Mouse (Mus musculus): ENCODE data around the gene Mei1.

- TF ChIP-seq CTCF (IDR thresholded peaks at IDR 0.05; ENCODE audit: borderline replicate concordance, extremely low read depth, insufficient read depth, insufficient read length): no peak
- no peak for TF ChIP-seq POLR2A (IDR thresholded peaks at IDR 0.05; ENCODE audit: borderline replicate concordance, extremely low read depth, insufficient read depth, insufficient read length, poor library complexity, severe bottlenecking)
Measured at GRCm38 (mm10) chr15:82063909-82064308, 5.9 kb upstream of the Mei1 start.
